Mouse (Mus musculus) kidney, postnatal 36 days (tissue): ENCODE results near the gene Pcbd2.
"Not testable (repeated sequence)": the region's sequence is repeated elsewhere in the genome, so short reads cannot be mapped to it uniquely, and the experiment has no call there.

Experiments
- DNase-seq, 2 experiments: peaks; one replicate each; pipeline ENCODE4 v3.0.0; 2021 to 2022; ENCODE audit warnings: mixed read lengths in 2 of 2

The Pcbd2 gene

GRCm38 (mm10) chr13:55727120-55727838, at the start of gene Pcbd2:
Gene Pcbd2, plus strand, starts transcription at chr13:55727368.
- DNase-seq = peak; percentile 87 to 93

GRCm38 (mm10) chr13:55682201-55682600, 45.0 kb upstream of the Pcbd2 start:
- peak; percentile 61 to 74 for DNase-seq

GRCm38 (mm10) chr13:55683581-55683980, 43.6 kb upstream of the Pcbd2 start:
- no peak for DNase-seq

DNA sequence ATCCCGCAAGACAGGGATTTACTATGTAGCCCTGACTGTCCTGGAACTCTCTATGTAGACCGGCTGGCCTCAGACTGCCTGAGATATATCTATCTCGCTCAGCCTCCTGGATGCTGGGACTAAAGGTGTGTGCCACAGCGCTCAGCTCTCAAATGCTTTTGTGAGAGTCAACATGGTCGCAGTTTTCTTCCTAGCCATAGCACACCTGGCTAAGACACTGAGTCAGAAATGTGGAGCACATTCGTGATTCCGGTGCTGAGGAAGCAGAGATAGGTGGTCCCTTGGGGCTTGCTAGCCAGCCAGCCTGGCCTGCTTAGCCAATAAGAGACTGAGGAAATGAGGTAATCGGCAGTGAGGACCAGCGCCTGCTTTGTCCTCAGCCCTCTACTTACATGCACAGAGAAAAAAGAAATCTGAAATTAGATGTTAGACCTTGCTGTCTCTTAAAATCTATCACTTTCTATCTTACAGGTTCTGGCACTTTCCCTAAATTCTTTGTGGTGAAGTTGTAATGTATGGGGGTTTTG, 41.0 kb upstream of the Pcbd2 start:
- no peak for DNase-seq

- DNase-seq = no peak
These were observed 39.1 kb upstream of the Pcbd2 start for GRCm38 (mm10) chr13:55687927-55688602.

DNA sequence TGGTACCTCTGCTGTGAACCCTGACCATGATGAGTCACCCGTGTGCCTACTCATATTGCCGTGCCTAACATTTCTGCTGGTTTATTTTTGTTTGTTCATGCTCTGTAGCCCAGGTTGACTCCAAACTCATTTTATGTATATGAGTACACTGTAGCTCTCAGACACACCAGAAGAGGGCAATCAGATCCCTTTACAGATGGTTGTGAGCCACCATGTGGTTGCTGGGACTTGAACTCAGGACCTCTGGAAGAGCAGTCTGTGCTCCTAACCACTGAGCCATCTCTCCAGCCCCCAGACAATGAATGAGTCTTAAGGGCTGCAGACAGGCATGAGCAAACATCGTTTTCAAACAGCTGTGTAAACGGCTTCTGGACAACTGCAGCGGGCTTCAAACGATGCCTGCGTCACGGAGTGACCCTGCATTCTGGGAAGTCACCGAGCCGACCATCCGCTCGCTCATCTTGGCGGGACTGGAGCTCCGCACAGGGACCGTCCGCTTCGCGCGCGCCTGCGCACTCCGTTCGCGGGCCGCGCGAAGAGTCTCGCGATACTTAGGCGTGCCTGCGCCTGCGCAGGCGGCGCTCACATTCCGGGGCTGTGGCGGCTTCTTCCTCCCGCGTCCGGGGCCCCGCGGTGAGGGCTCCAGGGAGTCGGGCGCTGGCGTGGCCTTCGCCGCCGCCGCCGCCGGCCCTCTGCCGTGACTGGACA, 34.5 kb upstream of the Pcbd2 start, which contains the start of gene B230219D22Rik:
B230219D22Rik (plus strand) TSS at position 590 of the 708 bp plus-strand sequence.
- DNase-seq = peak; percentile 90 to 94

DNA sequence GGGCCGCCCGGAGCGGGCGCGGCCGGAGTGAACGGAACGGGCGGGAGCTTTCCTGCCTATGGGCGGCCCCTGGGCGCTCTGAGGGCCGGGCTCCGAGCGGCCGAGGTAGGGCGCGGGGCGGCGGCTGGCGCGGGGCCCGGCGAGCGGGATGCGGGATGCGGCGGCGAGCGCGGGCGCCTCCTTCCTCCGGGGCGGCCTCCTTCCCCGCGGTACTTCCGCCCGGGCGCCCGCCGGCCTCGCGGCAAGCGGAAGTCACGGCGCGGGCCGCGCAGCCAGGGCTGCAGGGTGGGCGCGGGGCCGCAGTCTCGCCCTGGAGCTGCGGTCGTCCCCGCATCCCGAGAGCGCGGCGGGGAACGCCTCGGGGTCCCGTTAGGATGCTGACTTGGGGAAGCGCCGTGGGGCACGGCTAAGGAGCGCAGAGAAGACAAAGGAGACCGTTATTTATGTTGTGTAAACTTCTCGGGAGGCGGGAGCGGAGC, 33.9 kb upstream of the Pcbd2 start:
- DNase-seq = peak; percentile 25 to 69

- peak in 1 of 2 experiments; percentile 13 for DNase-seq
These were observed 33.1 kb upstream of the Pcbd2 start for GRCm38 (mm10) chr13:55694110-55694509.

- DNase-seq = not testable (repeated sequence)
These were observed 31.2 kb upstream of the Pcbd2 start for GRCm38 (mm10) chr13:55695989-55696388.

GRCm38 (mm10) chr13:55704301-55704700, 22.9 kb upstream of the Pcbd2 start:
- no peak for DNase-seq

DNA sequence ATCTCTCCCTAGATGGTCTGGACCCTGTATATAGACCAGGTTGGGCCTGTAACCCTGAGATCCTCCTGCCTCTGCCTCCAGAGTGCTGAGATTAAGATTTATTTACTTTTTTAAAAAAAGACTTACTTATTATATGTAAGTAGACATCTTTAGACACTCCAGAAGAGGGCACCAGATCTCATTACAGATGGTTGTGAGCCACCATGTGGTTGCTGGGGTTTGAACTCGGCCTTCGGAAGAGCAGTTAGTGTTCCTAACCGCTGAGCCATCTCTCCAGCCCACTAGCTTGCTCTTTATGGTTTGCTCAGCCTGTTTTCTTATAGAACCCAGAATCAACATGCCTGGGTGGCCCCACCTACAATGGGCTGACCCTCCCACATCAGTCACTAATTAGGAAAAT, 14.3 kb upstream of the Pcbd2 start:
- DNase-seq = no peak

DNA sequence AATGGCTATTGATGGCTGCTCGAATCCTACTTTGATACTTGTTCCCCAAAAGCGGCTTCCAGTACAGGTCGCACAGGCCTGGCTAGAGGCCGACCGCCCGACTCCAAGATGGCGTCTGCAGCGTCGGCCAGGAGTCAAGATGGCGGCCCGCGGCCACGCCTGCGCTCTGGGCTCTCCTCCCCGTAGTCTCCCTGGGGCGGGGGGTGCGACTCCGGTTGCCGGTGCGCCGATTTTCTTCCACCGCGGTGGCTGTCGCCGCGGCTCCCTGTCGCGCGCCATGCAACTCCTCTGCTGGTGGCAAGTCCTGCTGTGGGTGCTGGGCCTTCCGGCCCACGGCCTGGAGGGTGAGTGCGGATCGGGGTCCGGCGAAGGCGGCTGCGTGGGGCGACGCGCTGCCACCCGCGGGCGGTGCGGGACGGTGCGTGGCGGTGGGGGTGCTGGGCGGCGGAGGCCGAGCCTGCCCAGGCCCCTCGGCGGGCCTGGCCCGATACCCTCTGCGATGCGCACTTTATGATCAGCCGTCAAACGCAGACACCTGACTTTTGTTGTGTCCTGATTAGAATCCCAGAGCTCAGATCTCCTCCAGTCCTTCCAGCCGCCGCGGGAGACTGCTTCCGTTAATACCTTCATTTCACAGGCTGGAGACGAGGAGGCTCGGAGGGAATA, 12.5 kb upstream of the Pcbd2 start, which contains the start of gene Txndc15:
Txndc15 (plus strand) TSS at position 150 of the 666 bp plus-strand sequence.
- peak; percentile 86 to 92 for DNase-seq

DNA sequence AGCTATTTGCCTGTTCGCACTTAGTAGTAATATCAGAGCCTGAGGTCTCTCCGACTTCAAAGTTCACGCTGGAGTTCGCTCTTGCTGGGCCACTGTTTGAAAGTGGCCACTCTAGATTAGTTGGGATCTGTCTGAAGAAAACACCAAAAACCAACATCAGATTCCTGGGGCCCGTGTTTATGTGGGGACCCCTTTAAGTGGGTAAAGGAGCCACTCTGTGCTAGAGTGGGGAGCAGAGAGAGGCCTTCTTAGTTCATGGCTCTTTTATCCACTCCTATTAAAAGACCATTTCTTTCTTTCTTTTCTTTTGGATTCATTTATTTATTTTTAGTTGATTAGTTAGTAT, 12.0 kb upstream of the Pcbd2 start:
- no peak for DNase-seq

- no peak for DNase-seq
These were observed 11.2 kb upstream of the Pcbd2 start for GRCm38 (mm10) chr13:55715908-55716510.

- DNase-seq = no peak
These were observed 5.7 kb upstream of the Pcbd2 start for GRCm38 (mm10) chr13:55721516-55721915.

DNA sequence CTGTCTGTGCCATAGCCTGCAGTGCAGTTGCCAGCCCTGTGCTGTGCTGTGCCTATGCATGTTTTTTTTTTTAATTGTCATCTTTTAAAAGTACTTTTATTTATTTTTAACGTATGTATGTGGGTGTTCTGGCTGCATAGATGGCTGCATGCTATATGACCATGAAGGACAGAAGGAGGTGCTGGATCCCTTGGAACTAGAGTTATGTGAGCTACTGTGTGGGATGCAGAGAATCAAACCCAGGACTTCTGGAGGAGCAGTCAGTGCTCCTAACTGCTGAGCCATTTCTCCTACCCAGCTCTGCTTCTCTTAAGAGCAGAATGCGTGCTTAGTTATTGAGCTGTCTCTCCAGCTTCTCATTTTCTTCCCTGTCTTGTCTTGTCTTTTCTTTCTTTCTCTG, 5.2 kb upstream of the Pcbd2 start:
- no peak for DNase-seq

DNA sequence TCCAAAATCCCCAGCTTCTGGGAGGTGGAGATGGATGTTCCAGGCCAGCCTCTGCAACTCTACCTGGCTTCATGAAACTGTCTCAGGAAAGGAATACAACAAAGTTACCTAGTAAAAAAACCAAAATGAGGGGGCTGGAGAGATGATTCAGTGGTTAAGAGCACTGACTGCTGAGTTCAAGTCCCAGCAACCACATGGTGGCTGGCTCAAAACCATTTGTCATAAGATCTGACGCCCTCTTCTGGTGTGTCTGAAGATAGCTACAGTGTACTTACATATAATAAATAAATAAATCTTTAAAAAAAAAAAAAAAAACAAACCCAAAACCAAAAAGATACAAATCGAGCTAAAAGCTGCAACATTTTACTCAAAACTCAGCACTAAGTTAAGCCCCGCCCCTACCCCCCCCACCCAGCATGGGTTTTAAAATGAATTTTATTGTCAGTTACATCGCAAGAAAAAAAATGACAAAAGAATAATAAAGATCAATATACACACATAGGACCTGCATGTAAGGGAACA, 509 bp upstream of the Pcbd2 start:
- no peak for DNase-seq

GRCm38 (mm10) chr13:55727839-55728238, 671 bp downstream of the Pcbd2 start:
- peak; percentile 76 for DNase-seq

- DNase-seq = no peak
These were observed 3.5 kb downstream of the Pcbd2 start for GRCm38 (mm10) chr13:55730716-55731115.

DNA sequence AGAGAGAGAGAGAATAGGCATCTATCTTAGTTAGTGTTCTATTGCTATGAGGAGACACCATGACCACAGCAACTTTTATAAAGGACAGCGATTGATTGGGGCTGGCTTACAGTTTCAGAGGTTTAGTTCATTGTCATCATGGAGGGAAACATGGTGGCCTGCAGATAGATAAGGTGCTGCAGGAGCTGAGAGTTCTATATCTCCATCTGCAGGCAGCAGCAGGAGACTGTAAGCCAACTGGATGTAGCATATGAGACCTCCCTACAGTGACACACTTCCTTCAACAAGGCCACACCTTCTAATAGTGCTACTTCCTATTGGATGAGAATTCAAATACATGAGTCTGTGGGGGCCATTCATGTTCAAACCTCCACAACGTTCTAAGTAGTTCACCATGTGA, 5.0 kb downstream of the Pcbd2 start:
- DNase-seq = no peak

DNA sequence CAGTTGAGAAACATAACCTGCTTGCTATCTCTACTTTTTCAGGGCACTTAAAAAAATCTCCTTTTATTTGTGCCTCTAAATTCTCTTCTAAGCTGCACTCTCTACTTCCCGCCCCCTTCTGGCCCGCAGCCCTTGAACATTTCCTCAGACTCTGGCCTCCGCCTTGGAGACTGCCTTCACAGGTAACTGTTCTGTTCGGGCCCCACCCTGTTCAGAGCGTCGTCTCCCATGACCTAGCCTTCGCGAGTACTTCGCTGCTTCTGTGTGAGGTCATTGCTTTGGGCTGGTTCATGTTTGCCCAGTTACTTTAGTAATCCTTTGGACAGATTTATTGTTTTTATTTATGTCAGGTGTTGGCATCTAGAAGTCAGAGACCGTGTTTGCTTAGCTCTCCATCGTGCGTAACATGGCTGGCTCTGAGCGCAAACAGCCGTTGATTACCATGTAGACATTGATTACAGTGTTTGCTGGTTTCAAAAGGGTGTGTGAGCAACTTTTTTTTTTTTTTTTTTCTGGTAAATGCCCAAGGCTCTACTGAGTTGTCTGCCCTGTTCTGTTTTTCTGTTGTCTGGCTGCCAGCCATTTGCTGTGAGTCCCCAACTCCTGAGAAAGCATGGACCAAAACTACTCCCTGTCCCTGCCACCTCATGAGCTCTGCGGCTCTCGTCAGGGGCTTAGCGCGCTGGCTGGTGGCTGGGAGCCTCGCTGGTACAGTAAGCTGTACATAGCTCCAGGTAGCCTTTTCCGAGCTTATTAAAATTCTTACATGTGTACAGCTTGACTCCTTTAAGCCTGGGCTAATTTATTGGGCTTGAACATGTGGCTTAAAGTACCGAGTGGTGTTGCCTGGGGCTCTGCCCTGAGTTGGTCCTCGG, 6.7 kb downstream of the Pcbd2 start:
- peak in 1 of 2 experiments; percentile 46 for DNase-seq
